Mouse (Mus musculus) MEL (cell line): ENCODE data around the gene Rbms3. TPM values are rescaled to one million over a fixed set of nuclear protein-coding genes. Genes with fewer than 3 reads are reported as not detected.

Experiments used
- DNase-seq: peaks from one replicate; pipeline ENCODE4 v3.0.0; 2011; ENCODE audit warnings: low read depth, low spot score
- H3K27ac ChIP-seq: 2 replicates; pipeline ENCODE4 v1.5.1; 2012; ENCODE audit warnings: low read depth, mild to moderate bottlenecking, control low read depth, low read length, moderate library complexity; ENCODE audit not compliant: control insufficient read depth
- H3K27me3 ChIP-seq, 2 experiments: fragments of 150-350 bp in 1 of 2; sonication (generic) in 1 of 2; 2 replicates each; pipeline ENCODE4 v1.6.1; 2012; ENCODE audit warnings: low read length in 2 of 2, mild to moderate bottlenecking in 2 of 2, improper control_type of control experiment in 1 of 2, moderate library complexity in 1 of 2; ENCODE audit not compliant: insufficient read depth in 2 of 2, control insufficient read depth in 1 of 2
- H3K36me3 ChIP-seq, 2 experiments: 2 replicates each; pipeline ENCODE4 v1.6.1; 2012 to 2014; ENCODE audit warnings: low read length in 2 of 2, improper control_type of control experiment in 1 of 2, inconsistent platforms in 1 of 2, mild to moderate bottlenecking in 1 of 2; ENCODE audit not compliant: insufficient read depth in 2 of 2, control insufficient read depth in 1 of 2
- H3K4me1 ChIP-seq, 2 experiments: fragments of 150-350 bp in 1 of 2; sonication (generic) in 1 of 2; 2 replicates each; pipeline ENCODE4 v1.6.1; 2012; ENCODE audit warnings: low read length in 2 of 2, improper control_type of control experiment in 1 of 2, mild to moderate bottlenecking in 1 of 2; ENCODE audit not compliant: insufficient read depth in 2 of 2, control insufficient read depth in 1 of 2
- H3K4me3 ChIP-seq, 2 experiments: fragments of 150-350 bp in 1 of 2; sonication (generic) in 1 of 2; 2 replicates each; pipeline ENCODE4 v1.5.1; 2012; ENCODE audit warnings: low read depth in 2 of 2, low read length in 2 of 2, mild to moderate bottlenecking in 2 of 2, moderate library complexity in 2 of 2, control low read depth in 1 of 2, improper control_type of control experiment in 1 of 2; ENCODE audit not compliant: control insufficient read depth in 1 of 2, insufficient read depth in 1 of 2
- H3K79me2 ChIP-seq: 2 replicates; pipeline ENCODE4 v1.6.1; 2012; ENCODE audit warnings: mild to moderate bottlenecking, low read length, moderate library complexity; ENCODE audit not compliant: control insufficient read depth, poor library complexity, insufficient read depth
- H3K9ac ChIP-seq: 2 replicates; pipeline ENCODE4 v1.6.1; 2012; ENCODE audit warnings: low read depth, mild to moderate bottlenecking, control low read depth, low read length, moderate library complexity; ENCODE audit not compliant: control insufficient read depth, poor library complexity, severe bottlenecking
- H3K9me3 ChIP-seq: fragments of 150-350 bp; sonication (generic); replicated peaks from 2 replicates; pipeline ENCODE4 v1.6.1; 2012; ENCODE audit warnings: mild to moderate bottlenecking, low read length, improper control_type of control experiment, moderate library complexity; ENCODE audit not compliant: insufficient read depth
- CHD2 ChIP-seq: IDR thresholded peaks from 2 replicates; pipeline ENCODE4 v1.6.1; 2011; ENCODE audit warnings: low read length, improper control_type of control experiment
- CTCF ChIP-seq, 3 experiments: IDR thresholded peaks in 2 of 3; conservative IDR thresholded peaks in 1 of 3; 2 replicates each; pipeline ENCODE4 v1.5.1; 2011 to 2012; ENCODE audit warnings: low read length in 3 of 3, low read depth in 2 of 3, mild to moderate bottlenecking in 2 of 3, improper control_type of control experiment in 1 of 3, inconsistent platforms in 1 of 3, mixed read lengths in 1 of 3, moderate library complexity in 1 of 3; ENCODE audit not compliant: control insufficient read depth in 1 of 3, insufficient read depth in 1 of 3, poor library complexity in 1 of 3, severe bottlenecking in 1 of 3
- ELF1 ChIP-seq: IDR thresholded peaks from 2 replicates; pipeline ENCODE4 v1.6.1; 2014; ENCODE audit warnings: low read depth, mild to moderate bottlenecking, inconsistent platforms, low read length, improper control_type of control experiment, moderate library complexity
- EP300 ChIP-seq, 2 experiments: IDR thresholded peaks; 2 replicates each; pipeline ENCODE4 v1.6.1; 2011; ENCODE audit warnings: improper control_type of control experiment in 2 of 2, low read length in 2 of 2, low read depth in 1 of 2, mild to moderate bottlenecking in 1 of 2
- ETS1 ChIP-seq: IDR thresholded peaks from 2 replicates; pipeline ENCODE4 v1.6.1; 2012; ENCODE audit warnings: low read depth, mild to moderate bottlenecking, inconsistent platforms, low read length, improper control_type of control experiment, moderate library complexity
- GABPA ChIP-seq: IDR thresholded peaks from 2 replicates; pipeline ENCODE4 v1.6.1; 2012; ENCODE audit warnings: low read depth, mild to moderate bottlenecking, inconsistent platforms, low read length, improper control_type of control experiment, moderate library complexity
- HCFC1 ChIP-seq: IDR thresholded peaks from 2 replicates; pipeline ENCODE4 v1.6.1; 2012; ENCODE audit warnings: low read depth, mild to moderate bottlenecking, inconsistent platforms, low read length, improper control_type of control experiment, moderate library complexity
- JUND ChIP-seq: IDR thresholded peaks from 2 replicates; pipeline ENCODE4 v1.6.1; 2011; ENCODE audit warnings: low read depth, mild to moderate bottlenecking, improper control_type of control experiment, low read length
- MAFK ChIP-seq: IDR thresholded peaks from 2 replicates; pipeline ENCODE4 v1.6.1; 2011; ENCODE audit warnings: low read depth, mild to moderate bottlenecking, low read length, improper control_type of control experiment, borderline replicate concordance
- MAZ ChIP-seq: IDR thresholded peaks from 2 replicates; pipeline ENCODE4 v1.6.1; 2012; ENCODE audit warnings: low read depth, mild to moderate bottlenecking, inconsistent platforms, low read length, improper control_type of control experiment
- MYC ChIP-seq: IDR thresholded peaks from 2 replicates; pipeline ENCODE4 v1.6.1; 2011; ENCODE audit warnings: low read depth, mild to moderate bottlenecking, low read length, improper control_type of control experiment, moderate library complexity
- NELFE ChIP-seq: IDR thresholded peaks from 2 replicates; pipeline ENCODE4 v1.6.1; 2011; ENCODE audit warnings: low read depth, low read length, improper control_type of control experiment
- NRF1 ChIP-seq: IDR thresholded peaks from 2 replicates; pipeline ENCODE4 v1.6.1; 2014; ENCODE audit warnings: low read depth, mild to moderate bottlenecking, inconsistent platforms, low read length, improper control_type of control experiment, moderate library complexity; ENCODE audit not compliant: poor library complexity, insufficient read depth, severe bottlenecking
- POLR2AphosphoS2 ChIP-seq: IDR thresholded peaks from 2 replicates; pipeline ENCODE4 v1.6.1; 2011; ENCODE audit warnings: low read length, improper control_type of control experiment
- POLR2AphosphoS5 ChIP-seq: IDR thresholded peaks from 2 replicates; pipeline ENCODE4 v1.6.1; 2012; ENCODE audit warnings: low read depth, borderline replicate concordance, mild to moderate bottlenecking, inconsistent platforms, low read length, moderate library complexity, mixed read lengths
- RAD21 ChIP-seq: IDR thresholded peaks from 2 replicates; pipeline ENCODE4 v1.6.1; 2011; ENCODE audit warnings: mild to moderate bottlenecking, low read depth, low read length, improper control_type of control experiment
- RCOR1 ChIP-seq: IDR thresholded peaks from 2 replicates; pipeline ENCODE4 v1.6.1; 2012; ENCODE audit warnings: low read depth, mild to moderate bottlenecking, inconsistent platforms, low read length, improper control_type of control experiment
- SIN3A ChIP-seq: IDR thresholded peaks from 2 replicates; pipeline ENCODE4 v1.6.1; 2012; ENCODE audit warnings: low read length, improper control_type of control experiment, inconsistent platforms
- SMC3 ChIP-seq: IDR thresholded peaks from 2 replicates; pipeline ENCODE4 v1.6.1; 2011; ENCODE audit warnings: low read depth, low read length, improper control_type of control experiment
- USF2 ChIP-seq, 2 experiments: IDR thresholded peaks; 2 replicates each; pipeline ENCODE4 v1.6.1; 2011 to 2012; ENCODE audit warnings: improper control_type of control experiment in 2 of 2, low read length in 2 of 2, borderline replicate concordance in 1 of 2, inconsistent platforms in 1 of 2, low read depth in 1 of 2, mild to moderate bottlenecking in 1 of 2; ENCODE audit not compliant: insufficient read depth in 1 of 2
- ZC3H11A ChIP-seq: IDR thresholded peaks from 2 replicates; pipeline ENCODE4 v1.6.1; 2012; ENCODE audit warnings: low read depth, mild to moderate bottlenecking, inconsistent platforms, low read length, improper control_type of control experiment
- ZMIZ1 ChIP-seq: IDR thresholded peaks from 2 replicates; pipeline ENCODE4 v1.6.1; 2012; ENCODE audit warnings: low read depth, mild to moderate bottlenecking, inconsistent platforms, low read length, improper control_type of control experiment, moderate library complexity
- ZNF384 ChIP-seq: IDR thresholded peaks from 2 replicates; pipeline ENCODE4 v1.6.1; 2012; ENCODE audit warnings: low read depth, mild to moderate bottlenecking, inconsistent platforms, low read length, improper control_type of control experiment
- polyA plus RNA-seq, 2 experiments: library from polyadenylated mRNA; stranded (reverse) in 1 of 2; unstranded in 1 of 2; fragments of >175 nt in 1 of 2; fragments of >200 nt in 1 of 2; gene quantifications; 2 replicates each; pipeline versions ENCODE4 v1.2.1 to v1.2.4; 2012; ENCODE audit warnings: low replicate concordance in 2 of 2, low read depth in 1 of 2; ENCODE audit not compliant: insufficient read length in 2 of 2, insufficient read depth in 1 of 2, missing spikeins in 1 of 2
- total RNA-seq: library from RNA; depleted of rRNA; stranded (reverse); fragments of 300-350 nt; gene quantifications from 2 replicates; pipeline ENCODE4 v1.2.3, GENCODE M21; 2012

Rbms3 gene
- total and polyA plus RNA-seq, 3 experiments = not detected

- TF ChIP-seq SMC3 = peak; percentile 14; the same call in 1 of the 2 replicates
- TF ChIP-seq JUND = no peak
- TF ChIP-seq SIN3A = no peak
- TF ChIP-seq CTCF (IDR thresholded peaks at IDR 0.05 in 2 of 3, conservative IDR thresholded peaks at IDR 0.05 in 1 of 3; ENCODE audit: control insufficient read depth in 1 of 3, insufficient read depth in 1 of 3, low read depth in 2 of 3, low read length in 3 of 3, poor library complexity in 1 of 3, severe bottlenecking in 1 of 3) = peak; percentile 24 to 27 (median 27); a peak in 4 of 6 replicates
- no peak for TF ChIP-seq EP300 (IDR thresholded peaks at IDR 0.05; ENCODE audit: low read depth in 1 of 2, low read length in 2 of 2)
- peak; percentile 12 for TF ChIP-seq RAD21
- TF ChIP-seq NELFE = no peak
- TF ChIP-seq RCOR1 = no peak
- no peaks in the 10 kb centered on the region for H3K36me3 ChIP-seq
- no peak overlapping the region for H3K9ac ChIP-seq
- H3K27ac ChIP-seq = no peak overlapping the region
- no peaks in the 10 kb centered on the region for H3K9me3 ChIP-seq
- H3K27me3 ChIP-seq = no peaks in the 10 kb centered on the region
- H3K4me1 ChIP-seq = no peaks in the 10 kb centered on the region
- no peaks in the 10 kb centered on the region for H3K79me2 ChIP-seq
- H3K4me3 ChIP-seq = no peak overlapping the region
- peak; percentile 12 for DNase-seq
Measured at GRCm38 (mm10) chr9:116974134-116974533, 655.6 kb downstream of the Rbms3 start.

DNA sequence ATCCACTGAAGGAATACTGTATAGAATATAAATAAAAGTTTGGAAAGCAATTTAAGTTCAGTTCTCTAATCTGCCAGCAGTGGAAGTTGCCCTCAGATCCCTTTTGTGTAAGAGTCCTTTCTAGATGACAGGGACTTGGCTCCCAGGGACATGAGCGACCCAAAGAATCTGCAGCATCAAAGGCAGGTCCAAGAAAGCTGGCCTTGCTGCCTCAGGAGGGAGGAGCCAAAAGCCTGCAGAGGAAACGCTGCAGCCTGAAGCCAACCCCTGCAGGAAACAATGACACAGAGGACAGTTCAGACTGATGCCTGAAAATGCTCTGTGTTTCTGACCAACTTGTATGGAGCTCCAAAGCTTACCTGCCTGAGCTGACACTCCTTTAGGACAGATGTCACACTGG is 656.1 kb downstream of the Rbms3 start:
- H3K4me1 ChIP-seq = no peaks in the 10 kb centered on the region
- no peak overlapping the region for H3K4me3 ChIP-seq
- H3K9ac ChIP-seq = no peak overlapping the region
- H3K36me3 ChIP-seq = no peaks in the 10 kb centered on the region
- TF ChIP-seq RCOR1 (no peak), MAZ (no peak), POLR2AphosphoS5 (no peak), USF2 (IDR thresholded peaks at IDR 0.05; ENCODE audit: borderline replicate concordance in 1 of 2, insufficient read depth in 1 of 2, low read depth in 1 of 2, low read length in 2 of 2) (no peak), ELF1 (no peak), EP300 (IDR thresholded peaks at IDR 0.05; ENCODE audit: low read depth in 1 of 2, low read length in 2 of 2) (no peak), MYC (no peak), CHD2 (no peak), JUND (no peak), POLR2AphosphoS2 (no peak), MAFK (no peak), ZMIZ1 (no peak), NRF1 (no peak), ETS1 (no peak), ZNF384 (no peak), HCFC1 (no peak), ZC3H11A (no peak), GABPA (no peak), CTCF (IDR thresholded peaks at IDR 0.05 in 2 of 3, conservative IDR thresholded peaks at IDR 0.05 in 1 of 3; ENCODE audit: control insufficient read depth in 1 of 3, insufficient read depth in 1 of 3, low read depth in 2 of 3, low read length in 3 of 3, poor library complexity in 1 of 3, severe bottlenecking in 1 of 3) (no peak)
- no peaks in the 10 kb centered on the region for H3K27me3 ChIP-seq
- no peaks in the 10 kb centered on the region for H3K9me3 ChIP-seq
- no peaks in the 10 kb centered on the region for H3K79me2 ChIP-seq
- no peak for DNase-seq
- H3K27ac ChIP-seq = no peak overlapping the region
